ENCODE assay signal across 21 mouse cellular contexts in the genomic region with DNA sequence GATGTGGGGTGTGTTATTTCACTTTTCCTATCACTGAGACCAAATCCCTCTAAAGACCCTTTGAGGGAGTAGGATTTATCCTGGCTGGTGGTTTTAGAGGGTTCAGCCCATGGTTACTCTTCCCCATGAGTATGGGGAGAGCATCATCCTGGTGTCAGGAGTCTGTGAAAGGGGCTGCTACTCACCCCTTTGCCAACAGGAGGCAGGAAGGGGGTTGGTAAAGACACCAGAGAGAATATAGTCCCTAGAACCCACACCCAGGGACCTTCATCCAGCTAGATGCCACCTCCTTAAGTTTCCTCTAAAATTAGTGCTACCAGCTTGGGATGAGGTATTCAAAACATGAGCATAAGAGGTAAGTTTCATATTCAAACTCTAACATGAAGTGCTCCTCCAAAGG.
DNase-seq lines count a peak whose midpoint lies in the region; ATAC-seq and TF ChIP-seq lines count a peak whose summit lies in the region.
"Had no signal": no experiment of that assay in that cellular context is flagged by ENCODE, and none has a peak within 500 bp of the region (broad histone marks: within the 10 kb centered on the region; RNA-seq: fewer than 3 reads in every experiment).

No protein-coding gene starts in this region.

- no peaks in the 10 kb centered on the region for H3K9me3 ChIP-seq in heart, embryonic 11.5 days (replicated peaks; ENCODE audit: control insufficient read depth, low read length)
- H3K9me3 ChIP-seq: forebrain, embryonic 10.5 days; forebrain, embryonic 15.5 days; hindbrain, embryonic 10.5 days; hindbrain, embryonic 15.5 days; kidney, embryonic 15.5 days; liver, embryonic 12.5 days; midbrain, embryonic 12.5 days; neural tube, embryonic 13.5 days had no signal

- no peak overlapping the region for H3K4me2 ChIP-seq in heart, embryonic 11.5 days
- H3K4me2 ChIP-seq: forebrain, embryonic 15.5 days; hindbrain, embryonic 15.5 days; liver, embryonic 12.5 days; midbrain, embryonic 12.5 days; neural tube, embryonic 13.5 days had no signal

- no peak overlapping the region for H3K4me3 ChIP-seq in heart, embryonic 11.5 days (ENCODE audit: low read depth, low read length)
- no peak overlapping the region for H3K4me3 ChIP-seq in embryonic fibroblast, embryonic 13.5 days (ENCODE audit: insufficient read depth, low read length)
- H3K4me3 ChIP-seq: forebrain, embryonic 10.5 days; forebrain, embryonic 15.5 days; hindbrain, embryonic 10.5 days; hindbrain, embryonic 15.5 days; kidney, embryonic 15.5 days; liver, embryonic 12.5 days; megakaryocyte, embryonic 14.5 days; midbrain, embryonic 12.5 days; neural tube, embryonic 13.5 days had no signal

- no peaks in the 10 kb centered on the region for H3K27me3 ChIP-seq in heart, embryonic 11.5 days (ENCODE audit: control insufficient read depth, insufficient read depth, low read length)
- H3K27me3 ChIP-seq: forebrain, embryonic 15.5 days; hindbrain, embryonic 15.5 days; kidney, embryonic 15.5 days; liver, embryonic 12.5 days; midbrain, embryonic 12.5 days; neural tube, embryonic 13.5 days had no signal

- no peak overlapping the region for H3K9ac ChIP-seq in heart, embryonic 11.5 days (ENCODE audit: low read depth, low read length)
- H3K9ac ChIP-seq: forebrain, embryonic 15.5 days; hindbrain, embryonic 15.5 days; kidney, embryonic 15.5 days; liver, embryonic 12.5 days; liver, postnatal 0 days; midbrain, embryonic 12.5 days; neural tube, embryonic 13.5 days had no signal

- DNase-seq in heart, postnatal 36 days, result no peak
- peak; percentile 7 for DNase-seq in kidney, postnatal 10 days
- no peak for DNase-seq in kidney, adult 11 months
- DNase-seq in 3T3-L1 (ENCODE audit: low read depth, low spot score), result peak; percentile 33
- DNase-seq in c-Kit-positive CD71-positive TER-119-positive erythroid progenitor cells, embryonic 14.5 days (ENCODE audit: low spot score), result no peak
- DNase-seq: cerebellum, adult 8-10 months; kidney, adult 18-20 months; layer of hippocampus, postnatal 36 days had no signal

- peak overlapping the region; percentile 75 for H3K27ac ChIP-seq in heart, embryonic 11.5 days (ENCODE audit: low read depth, low read length)
- peak overlapping the region; percentile 65 for H3K27ac ChIP-seq in embryonic fibroblast, embryonic 13.5 days (ENCODE audit: insufficient read depth, low read length)
- H3K27ac ChIP-seq: forebrain, embryonic 10.5 days; forebrain, embryonic 15.5 days; hindbrain, embryonic 10.5 days; hindbrain, embryonic 15.5 days; liver, embryonic 12.5 days; midbrain, embryonic 12.5 days; neural tube, embryonic 13.5 days had no signal

- no peak for ATAC-seq in heart, embryonic 11.5 days (replicated peaks; ENCODE audit: insufficient number of reproducible peaks, low FRiP score, low TSS enrichment)
- ATAC-seq: forebrain, embryonic 15.5 days; inflammation-experienced regulatory T-cells, adult 6 months; liver, embryonic 12.5 days; liver, postnatal 0 days had no signal

- no peak for TF ChIP-seq CTCF in embryonic fibroblast, embryonic 13.5 days (IDR thresholded peaks at IDR 0.05; ENCODE audit: borderline replicate concordance, insufficient read depth, low read length)

- intact Hi-C loops in heart, postnatal 36 days (cut with DNase I), result no loop called here

- no peaks in the 10 kb centered on the region for H3K36me3 ChIP-seq in heart, embryonic 11.5 days (ENCODE audit: control insufficient read depth, insufficient read depth, low read length)
- H3K36me3 ChIP-seq: forebrain, embryonic 10.5 days; forebrain, embryonic 15.5 days; hindbrain, embryonic 10.5 days; hindbrain, embryonic 15.5 days; kidney, embryonic 15.5 days; liver, embryonic 12.5 days; midbrain, embryonic 12.5 days; neural tube, embryonic 13.5 days had no signal

- TF ChIP-seq POLR2A in embryonic fibroblast, embryonic 13.5 days (IDR thresholded peaks at IDR 0.05; ENCODE audit: low read depth, low read length), result no peak

- H3K4me1 ChIP-seq in heart, embryonic 11.5 days (ENCODE audit: control insufficient read depth, insufficient read depth, low read length), result peaks cover 27% of the 10 kb centered on the region
- peaks cover 7% of the 10 kb centered on the region; the same call in 1 of the 2 replicates for H3K4me1 ChIP-seq in embryonic fibroblast, embryonic 13.5 days (ENCODE audit: control insufficient read depth, insufficient read depth, low read length)
- H3K4me1 ChIP-seq: forebrain, embryonic 10.5 days; forebrain, embryonic 15.5 days; hindbrain, embryonic 10.5 days; hindbrain, embryonic 15.5 days; midbrain, embryonic 12.5 days; neural tube, embryonic 13.5 days had no signal

Comparison
In these comparisons a context has a peak if more than half of its experiments do, and no peak if none do; other contexts are left out.
1. DNase-seq: peak in kidney, postnatal 10 days (single experiment) and 3T3-L1 (single experiment); none in heart, postnatal 36 days (0 of 2), kidney, adult 11 months (single experiment) and c-Kit-positive CD71-positive TER-119-positive erythroid progenitor cells, embryonic 14.5 days (single experiment).